Mouse (Mus musculus): Measurements from ENCODE around the gene Olfr659. TPM values are rescaled to one million over a fixed set of nuclear protein-coding genes. Genes with fewer than 3 reads are reported as not detected.

The Olfr659 gene
- not detected in 2 replicates for total RNA-seq (2017)

DNA sequence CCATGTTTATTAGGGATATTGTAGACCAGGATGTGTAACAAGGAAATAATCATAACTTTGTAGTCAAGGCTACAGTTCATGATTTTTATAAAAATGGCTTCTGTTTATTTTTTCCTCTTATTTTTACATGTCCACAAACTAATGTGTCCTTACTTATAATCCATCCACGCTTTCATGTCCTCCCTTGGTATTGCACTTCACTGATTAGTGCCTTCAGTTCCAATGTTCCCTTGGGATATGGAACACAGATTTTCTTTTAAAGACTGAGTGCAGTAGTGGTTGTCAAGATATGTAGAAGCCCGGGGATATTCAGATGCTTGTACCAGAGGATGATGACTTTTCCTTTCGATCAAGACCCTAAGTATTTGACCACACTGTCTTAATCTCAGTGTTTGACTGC lies at the start of gene Olfr659:
Olfr659 (plus strand) TSS at position 301 of the 400 bp plus-strand sequence.
- no peak for ATAC-seq (replicated peaks in 1 of 2; ENCODE audit: insufficient read depth in 1 of 2, low FRiP score in 2 of 2, low TSS enrichment in 1 of 2, low read depth in 1 of 2, poor library complexity in 2 of 2, severe bottlenecking in 2 of 2)

DNA sequence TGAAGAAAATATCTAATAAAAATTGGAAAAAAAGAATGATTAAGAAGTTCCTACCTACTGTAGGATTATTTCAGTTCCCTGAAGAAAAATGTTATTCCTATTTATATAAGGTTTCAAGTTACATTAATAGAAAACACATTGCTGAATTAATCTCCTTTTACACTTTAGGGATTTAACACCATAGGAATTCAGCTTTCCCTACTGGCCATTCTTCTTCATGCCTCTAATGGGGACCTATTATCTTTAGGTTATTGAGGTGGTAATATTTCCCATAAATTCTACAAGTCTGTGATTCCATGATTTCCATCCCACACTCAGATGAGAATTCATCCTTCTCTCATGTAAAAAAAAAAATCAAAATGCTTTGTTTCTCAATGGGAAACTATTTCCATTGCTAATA lies 42.1 kb upstream of the Olfr659 start, which contains the start of gene Olfr657:
Olfr657 (plus strand) TSS at position 301 of the 400 bp plus-strand sequence.
- no peak for ATAC-seq (replicated peaks in 1 of 2; ENCODE audit: insufficient read depth in 1 of 2, low FRiP score in 2 of 2, low TSS enrichment in 1 of 2, low read depth in 1 of 2, poor library complexity in 2 of 2, severe bottlenecking in 2 of 2)

DNA sequence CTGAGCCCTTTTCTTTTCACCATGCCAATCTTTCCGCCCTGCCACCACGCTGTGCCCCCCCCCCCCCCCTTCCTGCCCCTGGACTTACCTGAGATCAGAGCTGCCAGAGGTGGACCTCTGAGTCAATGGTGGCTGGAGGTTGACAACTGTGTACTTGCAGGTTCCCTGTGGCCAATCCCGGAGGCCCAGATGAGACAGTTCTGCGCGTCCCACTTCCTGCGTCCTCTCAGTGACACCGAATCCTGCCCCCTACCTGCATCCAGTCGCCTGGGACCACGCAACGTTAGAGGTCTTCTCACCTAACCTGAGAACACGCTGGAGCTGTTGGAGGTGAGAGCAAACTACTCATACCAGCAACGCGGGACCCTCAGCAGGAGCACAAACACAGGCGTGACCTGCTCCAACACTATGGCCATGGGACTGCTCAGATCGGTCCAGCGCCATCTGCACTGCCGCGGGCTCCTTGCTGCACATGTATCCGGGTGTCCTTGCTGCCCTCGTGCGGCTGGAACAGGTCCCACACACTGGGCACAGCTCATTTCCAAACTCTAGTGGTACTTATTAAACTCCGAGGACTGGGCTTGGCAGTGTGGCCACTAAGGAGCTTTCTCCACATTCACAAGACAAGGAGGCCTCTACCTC lies 19.6 kb upstream of the Olfr659 start, which contains the start of gene Olfr658:
Olfr658 (minus strand) TSS at position 465 of the 642 bp plus-strand sequence.
- ATAC-seq (replicated peaks in 1 of 2; ENCODE audit: insufficient read depth in 1 of 2, low FRiP score in 2 of 2, low TSS enrichment in 1 of 2, low read depth in 1 of 2, poor library complexity in 2 of 2, severe bottlenecking in 2 of 2) = peak; percentile 100

DNA sequence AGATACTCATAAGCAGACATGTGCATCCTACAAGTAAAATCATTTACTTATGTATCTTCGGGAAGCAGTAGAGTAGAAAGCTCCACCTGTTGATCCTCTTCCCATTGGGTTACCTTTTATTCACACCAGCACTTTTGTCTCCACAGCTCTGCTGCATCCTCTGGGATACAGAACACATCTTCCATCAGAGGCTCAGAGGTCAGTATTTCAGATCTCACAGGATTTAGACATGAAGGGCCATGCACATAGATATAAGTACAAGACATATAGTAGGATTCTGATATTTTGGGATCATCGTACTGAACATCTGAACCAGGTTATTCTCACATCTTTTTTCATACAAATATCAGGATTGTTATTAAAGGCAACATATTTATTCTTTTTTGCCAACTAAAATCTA lies 19.6 kb downstream of the Olfr659 start, which contains the start of gene Olfr661:
Olfr661 (plus strand) TSS at position 301 of the 400 bp plus-strand sequence.
- ATAC-seq (replicated peaks in 1 of 2; ENCODE audit: insufficient read depth in 1 of 2, low FRiP score in 2 of 2, low TSS enrichment in 1 of 2, low read depth in 1 of 2, poor library complexity in 2 of 2, severe bottlenecking in 2 of 2) = no peak

Other genes starting within 250 kb of the Olfr659 start
- gene Trim30a, start 201.6 kb upstream of the Olfr659 start, total RNA-seq (2017) = 57.1 and 71.2 TPM in 2 replicates
- gene Trim30d, start 158.9 kb upstream of the Olfr659 start, total RNA-seq (2017) = 30.3 and 43.8 TPM in 2 replicates
- gene Olfr651, start 116.6 kb upstream of the Olfr659 start, total RNA-seq (2017) = not detected in 2 replicates
- not detected in 2 replicates for gene Olfr652, start 105.9 kb upstream of the Olfr659 start, total RNA-seq (2017)
- not detected in 2 replicates for gene Olfr653, start 89.4 kb upstream of the Olfr659 start, total RNA-seq (2017)
- gene Olfr654, start 79.7 kb upstream of the Olfr659 start, total RNA-seq (2017) = not detected in 2 replicates
- gene Olfr655, start 65.0 kb upstream of the Olfr659 start, total RNA-seq (2017) = not detected in 2 replicates
- not detected in 2 replicates for gene Olfr656, start 52.8 kb upstream of the Olfr659 start, total RNA-seq (2017)
- not detected in 2 replicates for gene Olfr657, start 42.0 kb upstream of the Olfr659 start, total RNA-seq (2017)
- gene Olfr658, start 19.4 kb upstream of the Olfr659 start, total RNA-seq (2017) = 0.45 and 0.81 TPM in 2 replicates
- not detected in 2 replicates for gene Olfr661, start 19.7 kb downstream of the Olfr659 start, total RNA-seq (2017)
- gene Usp17le, start 110.7 kb downstream of the Olfr659 start, total RNA-seq (2017) = not detected in 2 replicates
- not detected in 2 replicates for gene Usp17lb, start 175.8 kb downstream of the Olfr659 start, total RNA-seq (2017)
- not detected in 2 replicates for gene Usp17la, start 190.3 kb downstream of the Olfr659 start, total RNA-seq (2017)
- not detected in 2 replicates for gene Olfr665, start 211.3 kb downstream of the Olfr659 start, total RNA-seq (2017)
- gene Olfr666, start 229.2 kb downstream of the Olfr659 start, total RNA-seq (2017) = not detected in 2 replicates